Mouse (Mus musculus) right cerebral cortex, adult 18-20 months (tissue): Measurements from ENCODE around the gene Lrrc41.
A peak's percentile ranks its signal among the peaks of the same experiment; 100 is the strongest.

ENCODE experiments used
- DNase-seq: peaks from one replicate; pipeline ENCODE4 v3.0.0; 2022; ENCODE audit warnings: mixed read lengths

Gene Lrrc41

GRCm38 (mm10) chr4:116074861-116075620, at the start of gene Lrrc41, which contains the start of gene Uqcrh:
Gene Lrrc41, plus strand, starts transcription at chr4:116075269.
Gene Uqcrh, minus strand, starts transcription at chr4:116075071.
- DNase-seq, result peak; percentile 95

GRCm38 (mm10) chr4:116032906-116033305, 42.2 kb upstream of the Lrrc41 start:
- no peak for DNase-seq

GRCm38 (mm10) chr4:116033374-116033773, 41.7 kb upstream of the Lrrc41 start:
- DNase-seq, result peak; percentile 75

- DNase-seq, result no peak
Observed at GRCm38 (mm10) chr4:116040466-116040865, 34.6 kb upstream of the Lrrc41 start.

GRCm38 (mm10) chr4:116042186-116042585, 32.9 kb upstream of the Lrrc41 start:
- DNase-seq, result no peak

- DNase-seq, result no peak
Observed at GRCm38 (mm10) chr4:116046604-116047003, 28.5 kb upstream of the Lrrc41 start.

- DNase-seq, result no peak
Observed at GRCm38 (mm10) chr4:116047681-116048080, 27.4 kb upstream of the Lrrc41 start.

GRCm38 (mm10) chr4:116048130-116048920, 26.7 kb upstream of the Lrrc41 start:
- DNase-seq, result no peak

GRCm38 (mm10) chr4:116049211-116049610, 25.9 kb upstream of the Lrrc41 start:
- DNase-seq, result no peak

- no peak for DNase-seq
Observed at GRCm38 (mm10) chr4:116052526-116053293, 22.4 kb upstream of the Lrrc41 start.

- peak; percentile 93 for DNase-seq
Observed at GRCm38 (mm10) chr4:116053399-116053961, 21.6 kb upstream of the Lrrc41 start, which contains the start of gene Nsun4. Gene Nsun4, minus strand, starts transcription at chr4:116053876.

GRCm38 (mm10) chr4:116057559-116057958, 17.5 kb upstream of the Lrrc41 start:
- DNase-seq, result no peak

GRCm38 (mm10) chr4:116059012-116059726, 15.9 kb upstream of the Lrrc41 start:
- no peak for DNase-seq

GRCm38 (mm10) chr4:116063855-116064254, 11.2 kb upstream of the Lrrc41 start:
- no peak for DNase-seq

GRCm38 (mm10) chr4:116070116-116070515, 5.0 kb upstream of the Lrrc41 start:
- DNase-seq, result no peak

GRCm38 (mm10) chr4:116073146-116073545, 1.9 kb upstream of the Lrrc41 start:
- no peak for DNase-seq

- no peak for DNase-seq
Observed at GRCm38 (mm10) chr4:116074145-116074675, 859 bp upstream of the Lrrc41 start.

- peak; percentile 48 for DNase-seq
Observed at GRCm38 (mm10) chr4:116075631-116076368, 731 bp downstream of the Lrrc41 start.

- DNase-seq, result peak; percentile 28
Observed at GRCm38 (mm10) chr4:116076369-116077231, 1.5 kb downstream of the Lrrc41 start.
